Mouse (Mus musculus): ENCODE measurements around the gene Dock9. TPM values are rescaled to one million over a fixed set of nuclear protein-coding genes. Genes with fewer than 3 reads are reported as not detected.

Dock9 gene
- total and polyA plus RNA-seq, 3 experiments = 19.8 to 25.7 (median 24.0) TPM

GRCm38 (mm10) chr14:121521709-121522108 is 275.9 kb downstream of the Dock9 start:
- TF ChIP-seq CTCF (IDR thresholded peaks at IDR 0.05) (no peak), EP300 (IDR thresholded peaks at IDR 0.05; ENCODE audit: insufficient read depth, low read depth, low read length) (no peak), POLR2A (IDR thresholded peaks at IDR 0.05; ENCODE audit: insufficient read depth, low read depth, low read length) (no peak)
- intact Hi-C loops (cut with DNase I) = no loop called here
- no peak overlapping the region for H3K4me3 ChIP-seq
- peak; percentile 27 to 31 for DNase-seq
- WGBS = 31% methylated on average over 4 of the region's 4 CpGs
- no peak overlapping the region for H3K9ac ChIP-seq (ENCODE audit: low read depth, low read length)
- no peaks in the 10 kb centered on the region for H3K36me3 ChIP-seq (ENCODE audit: control insufficient read depth, insufficient read depth, low read length)
- no peaks in the 10 kb centered on the region for H3K27me3 ChIP-seq (ENCODE audit: control insufficient read depth, insufficient read depth, low read length)
- H3K4me1 ChIP-seq (ENCODE audit: control insufficient read depth, insufficient read depth, low read length) = peaks cover 3% of the 10 kb centered on the region
- H3K79me2 ChIP-seq (replicated peaks; ENCODE audit: control insufficient read depth, insufficient read depth, low read length) = no peaks in the 10 kb centered on the region
- H3K27ac ChIP-seq = no peak overlapping the region

- H3K4me3 ChIP-seq = no peak overlapping the region
- H3K4me1 ChIP-seq (ENCODE audit: control insufficient read depth, insufficient read depth, low read length) = peaks cover 3% of the 10 kb centered on the region
- H3K27me3 ChIP-seq (ENCODE audit: control insufficient read depth, insufficient read depth, low read length) = no peaks in the 10 kb centered on the region
- TF ChIP-seq POLR2A (IDR thresholded peaks at IDR 0.05; ENCODE audit: insufficient read depth, low read depth, low read length) = no peak
- TF ChIP-seq EP300 (IDR thresholded peaks at IDR 0.05; ENCODE audit: insufficient read depth, low read depth, low read length) = no peak
- no peak for TF ChIP-seq CTCF (IDR thresholded peaks at IDR 0.05)
- no peak overlapping the region for H3K9ac ChIP-seq (ENCODE audit: low read depth, low read length)
- no peaks in the 10 kb centered on the region for H3K36me3 ChIP-seq (ENCODE audit: control insufficient read depth, insufficient read depth, low read length)
- no peak overlapping the region for H3K27ac ChIP-seq
- 76% methylated on average over 5 of the region's 5 CpGs for WGBS
- intact Hi-C loops (cut with DNase I) = no loop called here
- no peaks in the 10 kb centered on the region for H3K79me2 ChIP-seq (replicated peaks; ENCODE audit: control insufficient read depth, insufficient read depth, low read length)
- no peak for DNase-seq
Measured at GRCm38 (mm10) chr14:121516881-121517280, 280.8 kb downstream of the Dock9 start.

DNA sequence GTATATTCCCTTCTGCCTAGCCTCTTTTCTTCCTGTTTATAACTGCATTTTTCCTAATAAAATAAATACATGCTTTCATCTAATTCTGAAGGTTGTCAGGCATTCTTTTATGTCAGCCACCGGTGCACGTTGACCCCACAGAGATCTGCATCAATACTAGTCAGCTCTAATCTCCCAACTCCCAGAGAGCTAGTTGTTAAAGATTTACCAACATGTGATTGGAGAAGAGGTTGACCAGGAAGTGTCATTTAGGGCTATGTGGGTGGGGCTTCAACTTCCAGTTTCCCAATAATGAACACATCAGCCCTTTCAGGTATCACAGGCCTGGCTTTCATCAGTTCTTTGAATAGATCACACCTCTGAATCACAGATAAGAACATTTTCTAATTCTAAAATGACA is 288.7 kb downstream of the Dock9 start:
- no peaks in the 10 kb centered on the region for H3K4me1 ChIP-seq (ENCODE audit: control insufficient read depth, insufficient read depth, low read length)
- intact Hi-C loops (cut with DNase I) = no loop called here
- no peak overlapping the region for H3K4me3 ChIP-seq
- WGBS = 85% methylated on average over 2 of the region's 2 CpGs
- peaks cover 11% of the 10 kb centered on the region for H3K27me3 ChIP-seq (ENCODE audit: control insufficient read depth, insufficient read depth, low read length)
- no peak for DNase-seq
- TF ChIP-seq EP300 (IDR thresholded peaks at IDR 0.05; ENCODE audit: insufficient read depth, low read depth, low read length) = no peak
- TF ChIP-seq POLR2A (IDR thresholded peaks at IDR 0.05; ENCODE audit: insufficient read depth, low read depth, low read length) = no peak
- TF ChIP-seq CTCF (IDR thresholded peaks at IDR 0.05) = no peak
- no peaks in the 10 kb centered on the region for H3K79me2 ChIP-seq (replicated peaks; ENCODE audit: control insufficient read depth, insufficient read depth, low read length)
- H3K27ac ChIP-seq = no peak overlapping the region
- H3K9ac ChIP-seq (ENCODE audit: low read depth, low read length) = no peak overlapping the region
- H3K36me3 ChIP-seq (ENCODE audit: control insufficient read depth, insufficient read depth, low read length) = no peaks in the 10 kb centered on the region

DNA sequence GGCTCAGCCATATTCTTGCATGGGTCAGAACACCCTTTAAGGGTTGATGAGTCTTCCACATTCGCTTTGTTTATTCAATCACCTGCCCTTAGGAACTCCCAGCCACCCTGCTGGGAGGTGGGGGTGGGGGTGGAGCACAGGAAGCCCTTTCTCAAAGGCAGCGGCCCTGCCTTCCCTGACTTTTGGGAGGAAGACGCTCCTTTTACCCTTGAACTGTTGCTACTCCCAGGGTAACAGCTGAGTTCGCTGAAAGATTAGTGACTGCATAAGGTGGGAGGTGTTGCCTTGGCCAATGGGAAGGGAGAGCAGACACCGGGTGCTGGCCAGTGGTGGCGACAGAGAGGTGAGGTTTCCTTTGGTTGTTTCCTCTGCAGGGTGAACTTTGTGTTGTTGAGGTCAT is 291.3 kb downstream of the Dock9 start:
- Histone ChIP-seq H3K9ac (ENCODE audit: low read depth, low read length) (no peak overlapping the region), H3K27me3 (ENCODE audit: control insufficient read depth, insufficient read depth, low read length) (peaks cover 11% of the 10 kb centered on the region), H3K79me2 (replicated peaks; ENCODE audit: control insufficient read depth, insufficient read depth, low read length) (no peaks in the 10 kb centered on the region), H3K27ac (no peak overlapping the region), H3K36me3 (ENCODE audit: control insufficient read depth, insufficient read depth, low read length) (no peaks in the 10 kb centered on the region), H3K4me1 (ENCODE audit: control insufficient read depth, insufficient read depth, low read length) (no peaks in the 10 kb centered on the region), H3K4me3 (no peak overlapping the region)
- 22% methylated on average over 6 of the region's 6 CpGs for WGBS
- no peak for DNase-seq
- TF ChIP-seq CTCF (IDR thresholded peaks at IDR 0.05) (no peak), EP300 (IDR thresholded peaks at IDR 0.05; ENCODE audit: insufficient read depth, low read depth, low read length) (no peak)
- intact Hi-C loops (cut with DNase I) = no loop called here

- intact Hi-C loops (cut with DNase I) = no loop called here
- H3K4me1 ChIP-seq (ENCODE audit: control insufficient read depth, insufficient read depth, low read length) = no peaks in the 10 kb centered on the region
- no peaks in the 10 kb centered on the region for H3K36me3 ChIP-seq (ENCODE audit: control insufficient read depth, insufficient read depth, low read length)
- TF ChIP-seq CTCF (IDR thresholded peaks at IDR 0.05) (no peak), POLR2A (IDR thresholded peaks at IDR 0.05; ENCODE audit: insufficient read depth, low read depth, low read length) (no peak), EP300 (IDR thresholded peaks at IDR 0.05; ENCODE audit: insufficient read depth, low read depth, low read length) (no peak)
- H3K27ac ChIP-seq = no peak overlapping the region
- no peak overlapping the region for H3K9ac ChIP-seq (ENCODE audit: low read depth, low read length)
- H3K4me3 ChIP-seq = no peak overlapping the region
- H3K79me2 ChIP-seq (replicated peaks; ENCODE audit: control insufficient read depth, insufficient read depth, low read length) = no peaks in the 10 kb centered on the region
- peaks cover 11% of the 10 kb centered on the region for H3K27me3 ChIP-seq (ENCODE audit: control insufficient read depth, insufficient read depth, low read length)
- no peak for DNase-seq
- WGBS = 44% methylated on average over 9 of the region's 9 CpGs
Measured at GRCm38 (mm10) chr14:121505485-121505860, 292.2 kb downstream of the Dock9 start.

GRCm38 (mm10) chr14:121504781-121505484 is 292.7 kb downstream of the Dock9 start, which contains the start of gene Slc15a1:
Gene Slc15a1, minus strand, starts transcription at chr14:121505252.
- Histone ChIP-seq H3K79me2 (replicated peaks; ENCODE audit: control insufficient read depth, insufficient read depth, low read length) (no peaks in the 10 kb centered on the region), H3K27me3 (ENCODE audit: control insufficient read depth, insufficient read depth, low read length) (peaks cover 11% of the 10 kb centered on the region), H3K4me1 (ENCODE audit: control insufficient read depth, insufficient read depth, low read length) (no peaks in the 10 kb centered on the region), H3K4me3 (no peak within 1 kb of the TSS), H3K27ac (no peak within 1 kb of the TSS), H3K9ac (ENCODE audit: low read depth, low read length) (no peak within 1 kb of the TSS), H3K36me3 (ENCODE audit: control insufficient read depth, insufficient read depth, low read length) (no peaks in the 10 kb centered on the region)
- TF ChIP-seq POLR2A (IDR thresholded peaks at IDR 0.05; ENCODE audit: insufficient read depth, low read depth, low read length) (no peak), CTCF (IDR thresholded peaks at IDR 0.05) (no peak), EP300 (IDR thresholded peaks at IDR 0.05; ENCODE audit: insufficient read depth, low read depth, low read length) (no peak)
- no peak for DNase-seq
- WGBS = 15% methylated on average over 33 of the region's 33 CpGs
- intact Hi-C loops (cut with DNase I) = no loop called here
